Mouse (Mus musculus): Measurements from ENCODE around the gene Galc. TPM values are rescaled to one million over a fixed set of nuclear protein-coding genes. Genes with fewer than 3 reads are reported as not detected.

Gene Galc
- polyA plus RNA-seq, 1 experiment from 2014 or later, result 2.4 TPM

DNA sequence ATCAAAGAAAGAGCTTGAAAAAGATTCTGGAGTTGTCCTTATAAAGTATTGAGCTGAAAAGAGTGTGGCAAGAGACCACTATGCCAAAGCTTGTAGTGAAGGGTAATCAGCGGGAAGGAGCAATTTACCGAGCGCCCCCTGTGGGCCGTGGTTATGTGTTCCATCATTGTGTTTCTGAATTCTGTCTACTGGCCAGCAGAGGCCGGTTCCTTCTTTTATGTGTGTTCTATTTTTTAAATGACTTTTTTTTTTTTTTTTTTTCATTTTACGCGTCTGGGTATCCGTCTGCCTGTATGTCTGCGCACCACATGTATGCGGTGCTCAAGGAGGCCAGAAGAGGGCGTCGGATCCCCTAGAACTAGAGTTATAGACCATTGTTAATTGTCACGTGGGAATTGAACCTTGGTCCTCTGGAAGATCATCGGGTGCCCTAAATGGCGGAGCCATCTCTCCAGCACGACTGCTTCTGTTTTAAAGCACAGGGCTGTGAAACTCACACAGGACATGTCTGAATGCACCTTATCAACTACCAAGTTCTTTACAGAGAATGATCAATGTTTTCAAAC, 78.9 kb downstream of the Galc start:
- 75% methylated on average over 16 of the region's 16 CpGs for WGBS (ENCODE audit: insufficient replicate concordance)
- no peaks in the 10 kb centered on the region for H3K27me3 ChIP-seq (ENCODE audit: control insufficient read depth, insufficient read depth, low read depth, low read length)
- H3K36me3 ChIP-seq (ENCODE audit: control insufficient read depth, insufficient read depth), result no peaks in the 10 kb centered on the region
- H3K4me2 ChIP-seq (ENCODE audit: low read depth, low read length), result no peak overlapping the region
- H3K9me3 ChIP-seq (replicated peaks; ENCODE audit: control insufficient read depth, low read length), result no peaks in the 10 kb centered on the region
- no peak overlapping the region for H3K9ac ChIP-seq (ENCODE audit: low read depth, low read length)
- H3K4me1 ChIP-seq (ENCODE audit: control insufficient read depth, low read depth, low read length), result no peaks in the 10 kb centered on the region
- no peak overlapping the region for H3K27ac ChIP-seq (ENCODE audit: low read length)
- no peak overlapping the region for H3K4me3 ChIP-seq (ENCODE audit: low read depth, low read length)
- no peak for ATAC-seq (ENCODE audit: low read depth)

DNA sequence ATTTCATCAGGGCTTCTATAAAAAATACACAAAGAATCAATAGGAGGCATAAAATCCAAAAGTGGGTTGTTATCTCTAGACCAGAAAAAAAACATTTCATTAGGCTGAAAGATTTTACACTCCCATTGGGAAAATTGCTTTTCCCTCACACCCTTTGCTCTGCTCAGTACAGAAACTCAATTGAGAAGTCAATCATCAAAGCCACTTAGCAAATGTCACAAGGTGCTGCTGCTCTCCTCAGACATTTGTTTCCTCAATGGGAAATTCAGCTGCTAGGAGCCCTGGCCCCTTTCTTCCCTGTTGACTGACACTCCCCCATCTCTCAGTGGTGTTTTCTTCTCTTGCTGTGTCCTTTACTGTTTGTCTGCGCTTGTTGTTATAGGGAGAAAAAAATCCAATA, 79.8 kb downstream of the Galc start:
- Histone ChIP-seq H3K4me2 (ENCODE audit: low read depth, low read length) (no peak overlapping the region), H3K27me3 (ENCODE audit: control insufficient read depth, insufficient read depth, low read depth, low read length) (no peaks in the 10 kb centered on the region), H3K4me1 (ENCODE audit: control insufficient read depth, low read depth, low read length) (no peaks in the 10 kb centered on the region), H3K27ac (ENCODE audit: low read length) (no peak overlapping the region), H3K9me3 (replicated peaks; ENCODE audit: control insufficient read depth, low read length) (no peaks in the 10 kb centered on the region), H3K4me3 (ENCODE audit: low read depth, low read length) (no peak overlapping the region), H3K36me3 (ENCODE audit: control insufficient read depth, insufficient read depth) (no peaks in the 10 kb centered on the region), H3K9ac (ENCODE audit: low read depth, low read length) (no peak overlapping the region)
- no peak for ATAC-seq (ENCODE audit: low read depth)
- WGBS (ENCODE audit: insufficient replicate concordance), result 50% methylated on average over 1 of the region's 1 CpGs

DNA sequence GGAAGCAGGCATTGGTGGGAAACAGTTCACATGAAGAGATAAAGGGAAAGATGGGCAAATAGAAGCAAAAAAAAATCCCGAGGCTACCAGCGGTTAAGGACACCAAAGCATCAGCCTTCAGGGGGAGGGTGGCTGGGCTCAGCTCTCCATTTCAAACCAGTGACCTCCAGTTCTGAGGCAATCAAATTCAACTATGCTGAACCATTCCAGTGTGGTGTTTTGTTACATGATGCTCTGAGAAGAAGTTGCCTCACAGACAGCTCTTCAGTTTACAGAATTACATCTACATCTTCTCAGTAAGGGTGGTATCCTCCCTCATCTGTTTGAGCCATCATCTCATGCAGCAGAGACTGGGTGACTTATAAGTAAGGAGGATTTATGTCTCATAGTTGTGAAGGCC, 82.6 kb downstream of the Galc start:
- no peak overlapping the region for H3K4me3 ChIP-seq (ENCODE audit: low read depth, low read length)
- no peak for ATAC-seq (ENCODE audit: low read depth)
- no peaks in the 10 kb centered on the region for H3K36me3 ChIP-seq (ENCODE audit: control insufficient read depth, insufficient read depth)
- no peaks in the 10 kb centered on the region for H3K27me3 ChIP-seq (ENCODE audit: control insufficient read depth, insufficient read depth, low read depth, low read length)
- H3K4me2 ChIP-seq (ENCODE audit: low read depth, low read length), result no peak overlapping the region
- no peak overlapping the region for H3K27ac ChIP-seq (ENCODE audit: low read length)
- no peaks in the 10 kb centered on the region for H3K9me3 ChIP-seq (replicated peaks; ENCODE audit: control insufficient read depth, low read length)
- 83% methylated on average over 2 of the region's 2 CpGs for WGBS (ENCODE audit: insufficient replicate concordance)
- H3K9ac ChIP-seq (ENCODE audit: low read depth, low read length), result no peak overlapping the region
- no peaks in the 10 kb centered on the region for H3K4me1 ChIP-seq (ENCODE audit: control insufficient read depth, low read depth, low read length)

DNA sequence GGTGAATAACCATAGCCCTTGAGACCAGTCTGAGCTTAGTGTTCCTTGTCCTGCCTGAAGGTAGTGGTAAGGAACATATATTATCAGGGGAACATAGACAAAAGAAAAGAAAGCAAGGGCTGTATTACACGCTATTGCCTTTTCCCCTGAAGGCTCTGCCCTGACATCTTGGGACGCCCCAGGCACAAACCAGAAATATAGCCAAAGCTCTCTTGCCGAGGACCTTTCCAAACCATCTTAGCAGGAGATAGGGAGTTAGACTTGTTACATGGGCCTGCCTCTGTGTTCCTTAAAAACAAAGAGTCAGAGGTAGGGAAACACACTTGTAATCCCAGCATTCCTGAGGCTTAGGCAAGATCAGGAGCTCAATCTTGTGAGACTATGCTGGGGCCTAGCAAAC, 97.4 kb downstream of the Galc start:
- 78% methylated on average over 3 of the region's 3 CpGs for WGBS (ENCODE audit: insufficient replicate concordance)
- ATAC-seq (ENCODE audit: low read depth), result no peak
- Histone ChIP-seq H3K27ac (ENCODE audit: low read length) (no peak overlapping the region), H3K4me3 (ENCODE audit: low read depth, low read length) (no peak overlapping the region), H3K4me1 (ENCODE audit: control insufficient read depth, low read depth, low read length) (no peaks in the 10 kb centered on the region), H3K4me2 (ENCODE audit: low read depth, low read length) (no peak overlapping the region), H3K9ac (ENCODE audit: low read depth, low read length) (no peak overlapping the region), H3K36me3 (ENCODE audit: control insufficient read depth, insufficient read depth) (no peaks in the 10 kb centered on the region), H3K27me3 (ENCODE audit: control insufficient read depth, insufficient read depth, low read depth, low read length) (no peaks in the 10 kb centered on the region), H3K9me3 (replicated peaks; ENCODE audit: control insufficient read depth, low read length) (no peaks in the 10 kb centered on the region)

DNA sequence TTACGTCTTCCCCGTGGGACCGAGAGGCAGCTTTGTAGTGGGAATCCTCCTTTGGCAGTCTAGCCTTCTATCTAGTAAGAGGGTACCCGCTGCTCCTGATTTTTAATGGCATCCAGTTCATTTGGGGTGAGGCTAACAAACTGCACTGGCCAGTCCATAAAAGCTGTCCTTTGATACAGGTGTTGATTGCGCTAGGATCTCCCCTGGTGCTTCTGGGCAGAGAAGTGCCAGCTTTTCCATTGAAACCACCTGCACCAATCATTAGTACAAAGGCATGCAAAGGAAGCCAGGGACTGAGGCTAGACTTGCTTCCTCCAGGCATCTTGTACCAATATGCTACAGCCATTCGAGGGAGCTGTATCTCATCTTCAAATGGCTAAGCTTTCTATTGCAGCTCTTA, 98.4 kb downstream of the Galc start:
- 68% methylated on average over 6 of the region's 6 CpGs for WGBS (ENCODE audit: insufficient replicate concordance)
- no peak for ATAC-seq (ENCODE audit: low read depth)
- H3K9me3 ChIP-seq (replicated peaks; ENCODE audit: control insufficient read depth, low read length), result no peaks in the 10 kb centered on the region
- no peak overlapping the region for H3K27ac ChIP-seq (ENCODE audit: low read length)
- H3K4me3 ChIP-seq (ENCODE audit: low read depth, low read length), result no peak overlapping the region
- H3K9ac ChIP-seq (ENCODE audit: low read depth, low read length), result no peak overlapping the region
- H3K36me3 ChIP-seq (ENCODE audit: control insufficient read depth, insufficient read depth), result no peaks in the 10 kb centered on the region
- H3K27me3 ChIP-seq (ENCODE audit: control insufficient read depth, insufficient read depth, low read depth, low read length), result no peaks in the 10 kb centered on the region
- no peak overlapping the region for H3K4me2 ChIP-seq (ENCODE audit: low read depth, low read length)
- H3K4me1 ChIP-seq (ENCODE audit: control insufficient read depth, low read depth, low read length), result no peaks in the 10 kb centered on the region

Other genes with a start within 250 kb of the Galc start
- 2.9 and 3.1 TPM in 2 replicates for gene Gpr65, start 9.2 kb upstream of the Galc start, polyA plus RNA-seq (2015; fragmentation: Nextera tagmentation; extraction: Ambion mirVana)

Measured in liver, embryonic 16.5 days (tissue).